Mouse (Mus musculus): ENCODE measurements at regions not wholly inside any gene's neighbourhood (a gene's known extent, or its start where the extent isn't known, plus 50 kb on each side); places are given as distances from the start of the nearest gene placed in this dataset.

DNA sequence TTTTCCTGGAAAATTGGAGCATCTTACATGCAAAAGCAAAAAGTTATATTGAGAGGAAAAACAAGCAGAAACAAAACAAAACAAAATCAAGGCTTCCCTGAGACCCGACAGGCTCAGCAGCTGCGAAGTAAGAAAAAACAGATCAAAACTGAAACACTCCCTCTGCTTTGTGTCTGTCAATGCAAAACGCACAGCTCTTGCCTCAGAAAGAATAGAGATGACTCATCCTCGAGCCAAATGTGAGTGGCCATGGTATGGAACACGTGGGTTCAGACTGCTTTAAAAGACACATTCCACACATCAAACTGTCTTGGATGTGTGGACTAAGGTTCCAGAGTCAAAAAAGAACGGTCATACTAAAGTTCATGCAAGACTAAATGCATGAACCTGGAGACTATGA lies 163.3 kb upstream of the Fer start:
- TF ChIP-seq POLR2A (IDR thresholded peaks at IDR 0.05; ENCODE audit: borderline replicate concordance, control insufficient read depth, low read depth, low read length) (no peak), CTCF (IDR thresholded peaks at IDR 0.05; ENCODE audit: control insufficient read depth, insufficient read depth, low read length) (no peak)

Measured in bone marrow, adult 2 months (tissue).